Mouse (Mus musculus) kidney, adult 2 months (tissue): Measurements from ENCODE around the gene Hcrtr1.

Experiments
- CTCF ChIP-seq: fragments of 200-500 bp; conservative IDR thresholded peaks from 2 replicates; pipeline ENCODE4 v1.5.1; 2011; ENCODE audit warnings: low read depth, mild to moderate bottlenecking, control low read depth, low read length, moderate library complexity, mixed read lengths; ENCODE audit not compliant: insufficient read depth, insufficient read length
- POLR2A ChIP-seq: fragments of 200-500 bp; IDR thresholded peaks from one replicate; pipeline ENCODE4 v1.6.1; 2011; ENCODE audit warnings: low read depth, low read length, control low read depth

GRCm38 (mm10) chr4:130173911-130174311, 34.8 kb upstream of the Hcrtr1 start:
- TF ChIP-seq CTCF, result no peak
- TF ChIP-seq POLR2A, result no peak
